Comparison of ENCODE assay signal across 15 mouse cellular contexts in genomic region chr16:90359750-90360149, GRCm38 (mm10). TPM values are rescaled to one million over a fixed set of nuclear protein-coding genes. Genes with fewer than 3 reads are reported as not detected.
DNase-seq lines count a peak whose midpoint lies in the region; ATAC-seq and TF ChIP-seq lines count a peak whose summit lies in the region.
"Had no signal": no experiment of that assay in that cellular context is flagged by ENCODE, and none has a peak within 500 bp of the region (broad histone marks: within the 10 kb centered on the region; RNA-seq: fewer than 3 reads in every experiment).

No protein-coding gene starts in this region.

- no peak overlapping the region for H3K4me3 ChIP-seq in forebrain, embryonic 12.5 days (replicated peaks)
- no peak overlapping the region for H3K4me3 ChIP-seq in forebrain, embryonic 14.5 days (ENCODE audit: low read depth, low read length)
- peak overlapping the region; percentile 11 for H3K4me3 ChIP-seq in heart, embryonic 13.5 days
- H3K4me3 ChIP-seq in layer of hippocampus, adult 2 months, result no peak overlapping the region
- H3K4me3 ChIP-seq: hindbrain, embryonic 13.5 days; liver, embryonic 12.5 days had no signal

- TF ChIP-seq CTCF in layer of hippocampus, adult 2 months (conservative IDR thresholded peaks at IDR 0.05), result no peak

- ATAC-seq in forebrain, embryonic 12.5 days (ENCODE audit: low FRiP score), result no peak
- ATAC-seq in forebrain, embryonic 14.5 days, result no peak
- ATAC-seq in heart, embryonic 13.5 days (ENCODE audit: extremely low read depth, insufficient number of reproducible peaks, low FRiP score, low TSS enrichment), result no peak
- ATAC-seq: intestine, postnatal 0 days; liver, embryonic 12.5 days had no signal

- no peak overlapping the region for H3K4me2 ChIP-seq in forebrain, embryonic 12.5 days
- H3K4me2 ChIP-seq in forebrain, embryonic 14.5 days (ENCODE audit: low read length), result no peak overlapping the region
- peak overlapping the region; percentile 60 for H3K4me2 ChIP-seq in heart, embryonic 13.5 days
- H3K4me2 ChIP-seq: hindbrain, embryonic 13.5 days; liver, embryonic 12.5 days had no signal

- H3K27me3 ChIP-seq in forebrain, embryonic 12.5 days, result no peaks in the 10 kb centered on the region
- no peaks in the 10 kb centered on the region for H3K27me3 ChIP-seq in forebrain, embryonic 14.5 days (replicated peaks; ENCODE audit: control insufficient read depth, insufficient read depth, low read length)
- H3K27me3 ChIP-seq in heart, embryonic 13.5 days (replicated peaks), result no peaks in the 10 kb centered on the region
- H3K27me3 ChIP-seq: hindbrain, embryonic 13.5 days had no signal

- intact Hi-C loops in heart, postnatal 25 days (cut with DNase I), result no loop called here

- no peak overlapping the region for H3K9ac ChIP-seq in forebrain, embryonic 12.5 days
- no peak overlapping the region for H3K9ac ChIP-seq in forebrain, embryonic 14.5 days (ENCODE audit: low read length)
- H3K9ac ChIP-seq in heart, embryonic 13.5 days, result peak overlapping the region; percentile 20; the same call in 1 of the 2 replicates
- H3K9ac ChIP-seq: hindbrain, embryonic 13.5 days; liver, embryonic 12.5 days had no signal

- 22% methylated on average over 4 of the region's 4 CpGs for whole genome bisulfite sequencing in forebrain, embryonic 12.5 days
- WGBS in forebrain, embryonic 14.5 days, result 11% methylated on average over 4 of the region's 4 CpGs
- 17% methylated on average over 4 of the region's 4 CpGs for WGBS in heart, embryonic 13.5 days

- H3K9me3 ChIP-seq in forebrain, embryonic 12.5 days, result no peaks in the 10 kb centered on the region
- no peaks in the 10 kb centered on the region for H3K9me3 ChIP-seq in forebrain, embryonic 14.5 days (replicated peaks; ENCODE audit: control insufficient read depth, low read length)
- no peaks in the 10 kb centered on the region for H3K9me3 ChIP-seq in heart, embryonic 13.5 days
- H3K9me3 ChIP-seq: hindbrain, embryonic 13.5 days; liver, embryonic 12.5 days had no signal

- no peaks in the 10 kb centered on the region for H3K36me3 ChIP-seq in forebrain, embryonic 12.5 days (replicated peaks)
- no peaks in the 10 kb centered on the region for H3K36me3 ChIP-seq in forebrain, embryonic 14.5 days (ENCODE audit: control insufficient read depth, insufficient read depth, low read length)
- no peaks in the 10 kb centered on the region for H3K36me3 ChIP-seq in heart, embryonic 13.5 days
- H3K36me3 ChIP-seq: hindbrain, embryonic 13.5 days; liver, embryonic 12.5 days had no signal

- H3K4me1 ChIP-seq in forebrain, embryonic 12.5 days, result peaks cover 11% of the 10 kb centered on the region; the same call in 1 of the 2 replicates
- H3K4me1 ChIP-seq in forebrain, embryonic 14.5 days (ENCODE audit: control insufficient read depth, insufficient read depth, low read length), result peaks cover 8% of the 10 kb centered on the region
- H3K4me1 ChIP-seq in heart, embryonic 13.5 days, result peaks cover 54% of the 10 kb centered on the region
- H3K4me1 ChIP-seq: liver, embryonic 12.5 days had no signal

- no peak for DNase-seq in forebrain, embryonic 14.5 days (ENCODE audit: low spot score)
- DNase-seq in heart, postnatal 25 days (ENCODE audit: low spot score), result no peak
- DNase-seq in ES-CJ7 (ENCODE audit: low read depth, low spot score), result peak; percentile 35
- DNase-seq in hindlimb bud, embryonic 11.5 days (ENCODE audit: extremely low spot score, low read depth, low spot score), result peak; percentile 8
- no peak for DNase-seq in layer of hippocampus, adult 2 months (ENCODE audit: low spot score in 2 of 2)
- no peak for DNase-seq in adrenal gland, postnatal 14 days
- DNase-seq: cerebellum, adult 2 months; gastrocnemius, postnatal 10 days; lung, postnatal 14 days had no signal

- H3K27ac ChIP-seq in forebrain, embryonic 12.5 days, result 0 out of 2 replicates have a peak overlapping the region, but pooled peaks have one; percentile 6
- H3K27ac ChIP-seq in forebrain, embryonic 14.5 days (ENCODE audit: low read depth, low read length), result no peak overlapping the region
- peak overlapping the region; percentile 90 for H3K27ac ChIP-seq in heart, embryonic 13.5 days (replicated peaks)
- H3K27ac ChIP-seq in layer of hippocampus, adult 2 months, result no peak overlapping the region
- H3K27ac ChIP-seq: hindbrain, embryonic 13.5 days; kidney, postnatal 0 days; liver, embryonic 12.5 days had no signal

RNA-seq across cellular contexts. Expression of gene Hunk, which starts 26.1 kb away (rescaled TPM):
- polyA plus RNA-seq in forebrain, embryonic 12.5 days (2016; fragmentation: Nextera tagmentation; extraction: Ambion mirVana), result 16.6 and 17.9 TPM in 2 replicates
- polyA plus RNA-seq in forebrain, embryonic 14.5 days (2014; fragmentation: Nextera tagmentation; extraction: Ambion mirVana), result 10.6 and 10.7 TPM in 2 replicates
- 9.5 and 10.6 TPM in 2 replicates for polyA plus RNA-seq in heart, embryonic 13.5 days (2015; fragmentation: Nextera tagmentation; extraction: Ambion mirVana)
- total RNA-seq in heart, postnatal 25 days (2021), result 1 to 10 TPM in 1 of 2 experiments, under 1 TPM in 1; 0.50 to 1.1 TPM
- 10 to 100 TPM; 25.7 to 31.1 TPM for total RNA-seq in layer of hippocampus, adult 2 months (2021)
- 4.8 and 6.2 TPM in 2 replicates for total RNA-seq in adrenal gland, postnatal 14 days (2021)

Comparison
In these comparisons a context has a peak if more than half of its experiments do, and no peak if none do; other contexts are left out.
1. H3K27ac ChIP-seq: peak in forebrain, embryonic 12.5 days (single experiment) and heart, embryonic 13.5 days (single experiment); none in forebrain, embryonic 14.5 days (single experiment) and layer of hippocampus, adult 2 months (single experiment).
2. DNase-seq: peak in ES-CJ7 (single experiment) and hindlimb bud, embryonic 11.5 days (single experiment); none in forebrain, embryonic 14.5 days (single experiment), heart, postnatal 25 days (single experiment), layer of hippocampus, adult 2 months (0 of 2) and adrenal gland, postnatal 14 days (single experiment).